Comparison of ENCODE assay signal across 8 mouse cellular contexts in the genomic region with DNA sequence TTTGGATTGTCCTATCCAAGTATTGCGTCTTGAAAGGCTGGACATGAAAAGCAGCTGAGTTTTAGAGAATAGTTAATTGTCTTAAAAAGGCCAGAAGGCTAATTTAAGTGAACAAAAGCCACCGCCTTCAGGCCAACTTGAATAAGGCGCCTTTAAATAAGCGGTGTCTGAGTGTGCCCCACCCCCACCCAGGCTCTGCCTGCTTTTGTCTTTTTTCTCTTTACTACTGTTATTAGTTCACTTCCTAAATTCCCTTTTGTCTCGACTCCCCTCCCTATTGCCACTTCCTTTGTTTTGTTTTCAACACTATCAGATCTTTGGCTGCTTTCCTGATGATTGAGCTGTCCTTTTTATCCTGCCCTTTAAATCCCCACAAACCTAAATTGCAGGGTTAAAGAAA. TPM values are rescaled to one million over a fixed set of nuclear protein-coding genes. Genes with fewer than 3 reads are reported as not detected.
DNase-seq lines count a peak whose midpoint lies in the region; ATAC-seq and TF ChIP-seq lines count a peak whose summit lies in the region.

No protein-coding gene starts in this region.

- no peak for TF ChIP-seq POLR2A in olfactory bulb, adult 2 months (IDR thresholded peaks at IDR 0.05; ENCODE audit: insufficient read depth, low read depth, low read length)

- H3K4me3 ChIP-seq in embryonic facial prominence, embryonic 13.5 days: peak overlapping the region; percentile 61
- peak overlapping the region in 1 of 2 experiments; percentile 53; a peak in 2 of 4 replicates for H3K4me3 ChIP-seq in heart, embryonic 14.5 days (ENCODE audit: control insufficient read depth in 1 of 2, insufficient read depth in 1 of 2, low read depth in 1 of 2, low read length in 2 of 2)
- peak overlapping the region; percentile 72 for H3K4me3 ChIP-seq in kidney, embryonic 15.5 days (replicated peaks)
- H3K4me3 ChIP-seq in lung, embryonic 16.5 days (ENCODE audit: low read length): peak overlapping the region; percentile 68
- no peak overlapping the region for H3K4me3 ChIP-seq in olfactory bulb, adult 2 months (ENCODE audit: insufficient read depth, low read depth, low read length)

- H3K27ac ChIP-seq in embryonic facial prominence, embryonic 13.5 days: peak overlapping the region; percentile 96
- peak overlapping the region; percentile 88 to 99 for H3K27ac ChIP-seq in heart, embryonic 14.5 days (replicated peaks in 1 of 2; ENCODE audit: control insufficient read depth in 1 of 2, insufficient read depth in 1 of 2, low read depth in 2 of 2, low read length in 2 of 2)
- peak overlapping the region; percentile 100 for H3K27ac ChIP-seq in kidney, embryonic 15.5 days
- H3K27ac ChIP-seq in lung, embryonic 16.5 days (ENCODE audit: low read length): peak overlapping the region; percentile 100
- H3K27ac ChIP-seq in olfactory bulb, adult 2 months (ENCODE audit: insufficient read depth, low read depth, low read length): peak overlapping the region; percentile 88

- H3K4me2 ChIP-seq in embryonic facial prominence, embryonic 13.5 days: peak overlapping the region; percentile 74
- peak overlapping the region; percentile 80 for H3K4me2 ChIP-seq in heart, embryonic 14.5 days (ENCODE audit: low read length)
- peak overlapping the region; percentile 69 for H3K4me2 ChIP-seq in kidney, embryonic 15.5 days
- H3K4me2 ChIP-seq in lung, embryonic 16.5 days (ENCODE audit: low read depth, low read length): peak overlapping the region; percentile 64

- no peaks in the 10 kb centered on the region for H3K36me3 ChIP-seq in embryonic facial prominence, embryonic 13.5 days
- no peaks in the 10 kb centered on the region for H3K36me3 ChIP-seq in heart, embryonic 14.5 days (ENCODE audit: control insufficient read depth, insufficient read depth, low read length)
- no peaks in the 10 kb centered on the region for H3K36me3 ChIP-seq in kidney, embryonic 15.5 days
- no peaks in the 10 kb centered on the region for H3K36me3 ChIP-seq in lung, embryonic 16.5 days (ENCODE audit: control insufficient read depth, insufficient read depth, low read length)

- H3K9ac ChIP-seq in embryonic facial prominence, embryonic 13.5 days: peak overlapping the region; percentile 80
- H3K9ac ChIP-seq in heart, embryonic 14.5 days (ENCODE audit: low read length): peak overlapping the region; percentile 70
- H3K9ac ChIP-seq in kidney, embryonic 15.5 days: peak overlapping the region; percentile 78
- peak overlapping the region; percentile 62 for H3K9ac ChIP-seq in lung, embryonic 16.5 days (ENCODE audit: low read length)

- H3K27me3 ChIP-seq in embryonic facial prominence, embryonic 13.5 days: no peaks in the 10 kb centered on the region
- H3K27me3 ChIP-seq in heart, embryonic 14.5 days (ENCODE audit: control insufficient read depth, insufficient read depth, low read length): no peaks in the 10 kb centered on the region
- no peaks in the 10 kb centered on the region for H3K27me3 ChIP-seq in kidney, embryonic 15.5 days
- no peaks in the 10 kb centered on the region for H3K27me3 ChIP-seq in lung, embryonic 16.5 days (ENCODE audit: control insufficient read depth, insufficient read depth, low read depth, low read length)

- H3K4me1 ChIP-seq in embryonic facial prominence, embryonic 13.5 days: 0 out of 2 replicates have a peak, but pooled peaks cover 12% of the 10 kb centered on the region
- peaks cover 2 to 10% of the 10 kb centered on the region in 2 experiments; a peak in 3 of 4 replicates for H3K4me1 ChIP-seq in heart, embryonic 14.5 days (ENCODE audit: control insufficient read depth in 2 of 2, insufficient read depth in 2 of 2, low read length in 2 of 2)
- peaks cover 19% of the 10 kb centered on the region for H3K4me1 ChIP-seq in kidney, embryonic 15.5 days
- H3K4me1 ChIP-seq in lung, embryonic 16.5 days (replicated peaks; ENCODE audit: control insufficient read depth, insufficient read depth, low read length): peaks cover 17% of the 10 kb centered on the region
- no peaks in the 10 kb centered on the region for H3K4me1 ChIP-seq in olfactory bulb, adult 2 months (ENCODE audit: control insufficient read depth, insufficient read depth, low read length)

- TF ChIP-seq CTCF in olfactory bulb, adult 2 months (IDR thresholded peaks at IDR 0.05; ENCODE audit: insufficient read depth, low read depth, low read length): no peak

- DNase-seq in CD4-positive, CD25-positive, alpha-beta regulatory T cell, adult 2 months (ENCODE audit: low read depth, low spot score): peak; percentile 81
- DNase-seq in R1 (ENCODE audit: low read depth, low spot score): peak; percentile 76
- DNase-seq in layer of hippocampus, adult 9-10 months (ENCODE audit: low spot score): no peak

- no peaks in the 10 kb centered on the region for H3K9me3 ChIP-seq in embryonic facial prominence, embryonic 13.5 days
- H3K9me3 ChIP-seq in heart, embryonic 14.5 days (ENCODE audit: control insufficient read depth, low read length): no peaks in the 10 kb centered on the region
- H3K9me3 ChIP-seq in kidney, embryonic 15.5 days (replicated peaks): no peaks in the 10 kb centered on the region
- no peaks in the 10 kb centered on the region for H3K9me3 ChIP-seq in lung, embryonic 16.5 days (ENCODE audit: control insufficient read depth, low read length)

- ATAC-seq in embryonic facial prominence, embryonic 13.5 days (ENCODE audit: insufficient number of reproducible peaks, insufficient read depth, low FRiP score, low TSS enrichment, low read depth): no peak
- ATAC-seq in heart, embryonic 14.5 days (ENCODE audit: insufficient number of reproducible peaks, insufficient read depth, low FRiP score, low read depth): no peak
- no peak; the same call in 1 of the 2 replicates for ATAC-seq in kidney, embryonic 15.5 days (replicated peaks; ENCODE audit: low FRiP score)
- ATAC-seq in lung, embryonic 16.5 days (ENCODE audit: low read depth): peak; percentile 50

- 4% methylated on average over 5 of the region's 5 CpGs for WGBS in embryonic facial prominence, embryonic 13.5 days
- WGBS in heart, embryonic 14.5 days: 9% methylated on average over 5 of the region's 5 CpGs
- WGBS in kidney, embryonic 15.5 days: 5% methylated on average over 5 of the region's 5 CpGs
- 5% methylated on average over 5 of the region's 5 CpGs for WGBS in lung, embryonic 16.5 days
- WGBS in olfactory bulb, adult 2 months: 0% methylated on average over 5 of the region's 5 CpGs

RNA-seq across cellular contexts. Expression of a gene that starts 17.3 kb away (rescaled TPM):
- 107 and 123 TPM in 2 replicates for polyA plus RNA-seq in embryonic facial prominence, embryonic 13.5 days (2015; fragmentation: Nextera tagmentation; extraction: Ambion mirVana)
- polyA plus RNA-seq in heart, embryonic 14.5 days (2014; fragmentation: Nextera tagmentation; extraction: Ambion mirVana): 76.4 and 77.4 TPM in 2 replicates
- polyA plus RNA-seq in kidney, embryonic 15.5 days (2015; fragmentation: Nextera tagmentation; extraction: Ambion mirVana): 99.6 and 101 TPM in 2 replicates
- 105 and 114 TPM in 2 replicates for polyA plus RNA-seq in lung, embryonic 16.5 days (2015; fragmentation: Nextera tagmentation; extraction: Ambion mirVana)
- 295 TPM in 1 of 2 replicates, not detected in the other for polyA plus RNA-seq in olfactory bulb, adult 2 months (2012; ENCODE audit: insufficient read depth, insufficient read length, low replicate concordance, missing spikeins)
